Mouse (Mus musculus) liver, adult 2 months (tissue): ENCODE results near the gene Col8a1.

Experiments
- CTCF ChIP-seq: fragments of 200-500 bp; IDR thresholded peaks from 2 replicates; pipeline ENCODE4 v1.5.1; 2011; ENCODE audit warnings: low read depth, low read length, control low read depth
- POLR2A ChIP-seq: fragments of 200-500 bp; IDR thresholded peaks from 2 replicates; pipeline ENCODE4 v1.6.1; 2011; ENCODE audit warnings: low read length, control low read depth; ENCODE audit not compliant: insufficient read depth; ENCODE audit errors: extremely low read depth

DNA sequence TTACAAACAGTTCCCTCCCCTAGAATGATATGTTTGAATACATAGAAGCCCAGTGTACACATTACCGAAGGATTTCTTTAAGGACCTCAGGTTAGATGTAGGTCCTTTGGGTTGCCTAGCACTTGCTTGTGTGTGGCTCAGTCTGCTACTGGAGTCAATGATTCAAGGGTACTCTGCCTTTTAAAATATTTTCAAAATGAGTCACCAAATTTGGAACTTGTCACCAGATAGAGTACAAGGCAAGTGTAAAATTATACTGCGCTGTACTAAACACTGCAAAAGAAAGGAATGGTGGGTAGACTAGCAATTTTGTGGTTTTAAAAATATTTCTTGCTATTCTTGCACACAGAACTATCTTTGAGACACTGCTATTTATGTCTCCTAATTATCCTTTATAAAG is 47.3 kb upstream of the Col8a1 start:
- no peak for TF ChIP-seq CTCF
- no peak for TF ChIP-seq POLR2A
